Mouse (Mus musculus) kidney, postnatal 10 days (tissue): ENCODE measurements at regions not wholly inside any gene's neighbourhood (a gene's known extent, or its start where the extent isn't known, plus 50 kb on each side); places are given as distances from the start of the nearest gene placed in this dataset.

Experiments used
- DNase-seq: peaks from one replicate; pipeline ENCODE4 v3.0.0; 2021; ENCODE audit warnings: mixed read lengths

DNA sequence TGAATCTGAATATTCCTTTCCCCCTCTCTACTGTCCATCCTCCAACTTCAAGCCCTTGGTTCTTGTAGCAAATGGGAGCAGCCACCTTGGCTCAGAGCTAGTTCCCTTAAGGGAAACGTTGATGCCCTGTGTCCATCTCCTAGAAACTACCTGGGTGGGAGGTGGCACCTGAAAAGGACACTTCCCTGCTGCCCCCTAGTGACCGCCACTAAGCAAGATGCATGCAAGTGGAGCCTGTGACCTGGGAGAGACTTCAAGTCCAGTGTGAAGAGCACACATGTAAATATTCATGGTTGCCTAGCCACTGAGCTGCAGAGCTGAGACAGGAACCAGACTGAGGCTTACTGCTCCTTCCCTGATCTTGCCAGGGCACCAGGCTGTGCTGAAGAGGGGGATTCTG lies 238.1 kb downstream of the Cdh26 start:
- peak; percentile 67 for DNase-seq

DNA sequence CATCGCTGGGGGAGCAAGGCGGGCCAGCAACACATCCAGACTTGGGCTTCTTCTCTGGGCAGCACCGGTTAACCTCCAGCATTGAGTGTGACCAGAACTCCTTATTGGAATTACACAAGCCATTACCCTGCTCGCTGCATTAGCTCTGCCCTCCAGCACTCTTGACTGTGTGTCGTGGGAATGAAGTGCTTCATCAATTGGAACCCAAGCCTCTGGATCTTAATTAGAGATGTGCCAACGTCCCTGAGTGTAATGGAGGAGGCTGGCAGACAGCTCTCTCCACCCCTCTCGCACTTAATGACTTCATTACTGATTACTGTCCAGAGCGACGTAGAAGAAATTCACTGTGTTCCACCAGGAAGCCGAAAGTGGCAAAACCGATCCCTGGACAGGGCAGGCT lies 240.6 kb downstream of the Cdh26 start:
- DNase-seq = no peak

DNA sequence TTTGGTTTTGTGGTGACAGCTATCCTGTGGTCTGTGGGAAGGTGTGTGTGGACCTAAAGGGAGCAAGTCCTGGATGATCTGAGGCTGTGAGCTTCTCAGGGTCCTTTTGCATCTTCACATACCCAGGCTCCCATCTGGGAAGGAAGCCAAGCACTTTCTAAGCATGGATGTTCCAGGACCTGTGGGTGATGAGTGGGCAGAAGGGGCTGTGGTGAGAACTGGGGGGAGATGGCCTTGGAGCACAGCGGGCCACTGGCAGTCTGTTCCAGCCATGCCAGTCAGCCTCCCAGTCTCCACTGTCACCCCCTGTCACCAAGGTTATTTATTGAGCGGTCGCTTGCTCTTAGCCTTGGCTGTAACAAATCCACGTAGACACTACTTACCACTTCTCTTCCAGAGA lies 243.3 kb downstream of the Cdh26 start:
- DNase-seq = no peak

DNA sequence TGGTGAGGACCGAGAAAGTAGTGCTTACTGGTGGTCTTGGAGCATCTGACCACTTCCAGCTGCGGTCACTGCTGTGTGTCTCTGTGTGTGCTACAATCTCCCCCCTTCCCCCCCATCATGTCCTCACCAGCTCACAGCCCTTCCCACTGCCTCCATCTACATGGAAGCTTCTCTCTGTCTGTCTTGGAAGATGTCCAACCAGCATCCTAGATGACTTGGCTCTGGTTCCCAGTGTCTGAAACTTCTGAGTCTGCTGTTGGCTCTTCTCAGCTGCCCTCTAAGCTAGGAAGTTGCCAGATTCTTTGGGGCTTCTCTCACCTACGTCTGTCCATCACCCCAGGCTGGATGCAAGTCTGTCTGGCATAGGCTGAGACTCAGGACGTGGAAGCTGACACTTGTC lies 244.3 kb downstream of the Cdh26 start:
- no peak for DNase-seq

GRCm38 (mm10) chr2:178676970-178677369 lies 246.6 kb downstream of the Cdh26 start:
- no peak for DNase-seq

DNA sequence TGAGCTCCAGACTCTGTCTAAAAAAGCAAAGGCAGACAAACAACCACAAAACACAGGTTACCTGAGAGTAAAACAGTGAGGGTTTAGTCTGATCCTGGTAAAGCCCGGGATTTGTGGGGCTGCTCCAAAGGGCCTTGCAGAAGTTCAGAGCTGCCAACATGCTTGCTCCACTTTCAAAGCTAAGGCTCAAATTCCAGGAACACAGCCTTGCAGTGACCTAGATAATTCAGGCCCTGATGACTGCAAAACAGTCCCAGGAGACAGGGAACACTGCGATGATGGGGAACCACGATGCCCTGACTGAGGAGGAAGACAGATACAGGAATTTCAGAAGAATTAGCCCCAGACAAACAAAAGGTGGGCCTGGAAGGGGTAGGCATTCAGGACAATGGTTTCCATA lies 250.0 kb downstream of the Cdh26 start:
- DNase-seq = no peak

DNA sequence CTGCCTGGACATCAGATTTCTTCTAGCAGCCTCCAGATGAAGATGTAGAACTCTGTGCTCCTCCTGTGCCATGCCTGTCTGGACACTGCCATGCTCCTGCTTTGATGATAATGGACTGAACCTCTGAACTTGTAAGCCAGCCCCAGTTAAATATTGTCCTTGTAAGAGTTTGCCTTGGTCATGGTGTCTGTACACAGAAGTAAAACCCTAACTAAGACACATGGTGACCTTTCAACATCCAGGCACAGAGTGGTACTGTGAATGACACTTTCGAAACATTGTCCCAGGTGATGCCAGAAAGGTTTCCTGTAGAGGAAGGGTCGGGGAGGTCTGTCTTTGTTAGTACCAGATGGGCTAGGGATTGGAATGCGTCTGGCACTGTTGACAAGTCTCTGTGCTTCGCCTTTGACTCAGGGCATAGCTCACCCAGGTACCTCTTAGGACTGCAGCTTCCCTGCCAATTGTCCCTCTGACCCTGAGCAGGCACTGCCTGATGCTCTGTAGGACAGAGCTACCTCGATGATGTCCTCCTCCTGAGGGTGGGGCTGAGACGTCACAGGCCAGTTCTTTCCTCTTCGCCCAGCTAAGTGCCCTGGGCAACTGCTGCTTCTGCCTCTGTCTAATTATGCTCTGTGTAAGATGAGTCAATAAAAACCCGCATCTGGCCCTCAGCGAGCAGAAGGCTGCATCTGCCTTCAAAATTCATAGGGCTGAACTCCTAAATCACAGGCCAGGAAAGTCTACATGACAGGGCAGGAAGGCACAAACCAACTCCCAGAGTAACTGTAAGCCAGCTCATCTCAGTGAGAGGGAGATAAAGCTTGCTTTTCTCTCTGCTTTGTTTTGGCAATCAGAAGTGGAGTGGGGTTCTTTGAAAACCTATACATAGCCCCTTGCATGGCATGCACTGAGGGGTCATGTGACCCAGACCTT lies 254.0 kb downstream of the Cdh26 start:
- no peak for DNase-seq

DNA sequence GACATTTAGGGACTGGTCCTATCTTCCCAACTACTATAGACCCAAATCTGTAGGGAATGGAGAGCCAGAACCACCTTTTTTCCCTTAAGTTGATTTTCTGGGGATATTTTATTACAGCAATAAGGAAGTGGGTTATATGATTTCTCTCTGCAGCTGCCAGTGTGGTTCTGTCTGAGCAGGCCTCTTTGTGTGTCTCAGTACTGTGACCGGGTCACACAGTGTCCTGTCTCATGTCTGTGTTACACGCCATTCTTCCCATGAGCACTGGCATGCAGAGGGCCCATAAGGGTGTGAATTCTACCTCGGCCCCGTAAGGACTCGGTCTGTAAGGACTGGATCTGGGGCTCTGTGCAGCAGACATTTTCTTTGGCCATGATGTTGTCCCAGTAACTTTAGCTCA lies 254.9 kb downstream of the Cdh26 start:
- no peak for DNase-seq

DNA sequence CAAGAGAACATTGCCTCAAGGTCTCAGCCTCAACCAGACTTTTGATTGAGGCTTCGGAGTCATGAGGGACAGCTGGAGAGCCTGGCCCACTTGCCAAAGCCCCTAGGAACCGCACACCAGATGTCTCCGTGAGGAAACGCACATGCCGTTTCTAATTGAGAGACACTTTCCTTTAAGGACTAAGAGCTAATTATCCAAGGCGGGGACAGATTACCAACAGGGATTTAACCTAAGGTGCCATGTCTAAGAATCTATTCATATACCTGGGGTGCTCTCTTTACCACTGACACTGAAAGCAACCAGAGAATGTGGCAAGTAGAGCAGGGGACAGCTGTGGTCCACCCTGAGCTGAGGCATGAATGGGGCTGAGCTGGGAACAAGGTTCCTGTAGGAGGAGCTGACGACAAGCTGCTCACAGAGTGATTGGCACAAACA lies 255.9 kb downstream of the Cdh26 start:
- DNase-seq = no peak

DNA sequence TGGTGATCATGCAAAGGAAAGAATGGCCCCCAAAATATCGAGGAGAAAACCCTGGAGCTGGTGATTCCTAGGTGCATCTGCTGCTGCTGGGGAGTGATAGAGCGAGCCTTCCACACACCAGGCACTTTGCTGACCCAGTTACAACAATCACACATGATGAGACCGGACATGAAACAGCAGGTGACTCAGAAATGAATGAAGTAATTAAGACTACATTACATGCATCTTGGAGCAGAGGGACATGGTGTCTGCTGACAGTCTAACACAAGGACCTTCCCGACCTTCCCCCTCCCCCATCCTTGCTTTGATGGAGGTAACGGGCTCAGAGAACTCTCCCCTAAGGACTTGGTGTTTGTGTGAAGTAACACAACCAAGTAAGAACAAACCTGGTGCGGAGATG lies 258.3 kb downstream of the Cdh26 start:
- no peak for DNase-seq

DNA sequence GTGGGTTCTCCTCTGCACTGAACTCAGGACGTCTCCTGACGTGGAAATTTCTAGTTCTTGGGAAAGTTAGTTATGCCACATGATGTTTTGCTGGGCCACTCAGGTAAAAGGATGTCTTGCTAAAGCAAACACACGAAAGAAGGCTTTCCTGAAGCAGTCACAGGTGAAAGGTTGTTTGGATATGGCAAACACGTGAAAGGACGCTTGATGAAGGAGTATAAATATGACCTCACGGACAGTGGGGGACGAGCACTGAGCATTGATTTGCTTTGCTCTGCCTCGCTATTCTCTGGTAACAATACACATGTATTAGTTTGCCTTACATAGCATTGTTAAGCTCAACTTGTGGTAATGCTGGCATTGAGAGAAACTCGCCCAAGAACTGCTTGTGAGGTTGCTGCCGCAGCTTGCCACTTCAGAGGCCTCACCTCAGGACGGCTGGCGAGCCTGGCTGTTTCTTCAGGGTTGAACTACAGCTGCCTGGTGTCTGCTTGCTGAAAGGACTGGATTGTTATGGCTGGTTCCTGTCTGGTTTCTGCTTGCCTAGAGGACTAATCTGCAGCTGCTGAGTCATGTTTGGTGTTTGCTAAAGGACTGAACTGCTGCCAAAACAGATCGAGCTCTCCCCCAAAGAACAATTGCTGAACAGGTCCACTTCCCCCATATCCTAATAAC lies 261.0 kb downstream of the Cdh26 start:
- DNase-seq = peak; percentile 22

- no peak for DNase-seq
These were observed 261.5 kb downstream of the Cdh26 start for GRCm38 (mm10) chr2:178691865-178692228.

DNA sequence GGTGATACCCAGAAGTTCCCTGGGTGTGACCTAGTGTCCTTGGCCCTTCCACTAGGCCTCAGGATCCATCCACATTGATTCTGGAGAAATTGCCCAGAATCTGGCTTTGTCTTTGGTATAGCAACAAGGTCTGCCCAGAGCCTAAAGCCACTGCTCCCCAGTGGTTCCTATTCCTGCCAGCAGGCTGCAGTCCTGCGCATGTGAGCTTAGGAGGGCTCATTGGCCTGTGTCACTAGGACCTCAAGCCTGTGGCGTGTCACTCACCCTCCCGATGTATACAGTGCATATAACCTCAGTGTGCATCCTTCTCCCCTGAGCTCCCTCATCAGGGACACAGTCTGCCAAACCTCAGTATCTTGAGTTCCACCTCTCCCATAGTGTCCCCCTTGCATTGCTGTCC lies 261.9 kb downstream of the Cdh26 start:
- DNase-seq = no peak

DNA sequence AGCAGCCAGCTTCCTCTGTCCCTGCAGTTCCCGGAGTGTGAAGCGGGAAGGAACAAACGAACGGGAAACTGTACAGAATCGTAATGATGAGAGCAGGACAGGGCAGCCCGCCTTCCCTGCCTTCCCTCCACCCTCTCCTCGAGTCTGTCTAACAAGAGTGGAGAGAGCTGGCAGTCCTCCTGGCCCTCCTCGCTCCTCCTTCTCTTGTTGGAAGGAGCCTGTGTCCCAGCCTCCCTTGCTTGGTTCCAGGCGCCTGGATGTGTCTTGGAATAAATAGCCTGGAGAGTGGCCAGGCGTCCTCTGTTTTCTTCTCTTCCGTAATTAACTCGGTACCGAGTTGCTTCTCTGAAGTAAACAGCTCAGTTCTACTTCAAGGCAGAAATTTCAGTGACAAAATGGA lies 268.3 kb downstream of the Cdh26 start:
- peak; percentile 73 for DNase-seq

DNA sequence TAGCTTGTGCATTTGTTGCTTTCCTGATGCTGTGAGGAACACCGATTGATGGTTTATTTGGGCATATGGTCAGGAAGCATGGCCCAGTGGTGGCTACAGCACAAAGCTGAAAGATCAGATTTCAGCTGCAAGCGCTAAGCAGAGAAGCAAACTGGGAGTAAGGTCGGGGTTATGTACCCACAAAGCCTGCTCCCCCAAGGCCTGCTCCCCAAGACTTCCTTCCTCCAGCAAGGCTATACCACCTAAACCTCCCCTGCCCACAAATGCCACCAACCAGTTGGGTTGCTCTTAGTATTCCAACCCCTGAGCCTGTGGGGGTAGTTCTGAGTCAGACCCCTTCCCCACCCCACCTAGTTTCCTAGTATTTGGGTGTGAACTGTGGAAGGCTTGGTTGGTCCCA lies 270.5 kb downstream of the Cdh26 start:
- DNase-seq = no peak

GRCm38 (mm10) chr2:178704510-178704909 lies 274.2 kb downstream of the Cdh26 start:
- no peak for DNase-seq

GRCm38 (mm10) chr2:178708649-178709048 lies 278.3 kb downstream of the Cdh26 start:
- no peak for DNase-seq

DNA sequence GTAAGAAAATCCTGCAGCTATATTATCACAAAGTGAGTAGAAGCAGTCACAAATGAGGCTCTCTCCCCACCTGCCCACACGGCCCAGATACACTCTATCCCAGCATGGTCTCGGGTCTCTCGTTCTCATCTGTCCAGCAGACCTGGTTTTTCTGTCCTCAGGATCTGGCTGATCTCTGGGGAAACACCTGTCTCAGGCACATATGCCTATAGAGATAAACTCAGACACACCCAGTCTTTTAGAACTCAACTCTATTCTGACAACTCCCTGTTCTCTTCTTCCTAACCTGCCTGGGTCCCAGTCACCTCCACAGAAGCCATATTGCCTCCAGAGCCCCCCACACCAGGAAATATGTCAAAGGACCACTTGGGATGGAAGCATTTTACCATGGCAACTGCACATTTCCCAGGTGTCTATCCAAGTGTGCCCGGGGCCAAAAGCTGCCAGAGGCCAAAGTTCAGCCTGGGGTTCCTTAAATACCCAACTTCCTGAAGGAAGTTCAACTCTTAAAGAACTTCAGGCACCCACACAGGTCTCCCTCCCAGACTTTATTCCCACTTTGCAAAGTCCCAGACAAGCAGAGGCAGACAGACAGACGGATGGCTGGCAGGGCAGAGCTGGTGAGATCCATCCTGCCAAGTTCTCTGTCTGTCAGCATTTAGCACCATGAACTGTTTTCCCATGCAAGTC lies 279.0 kb downstream of the Cdh26 start:
- no peak for DNase-seq

- no peak for DNase-seq
These were observed 279.7 kb downstream of the Cdh26 start for GRCm38 (mm10) chr2:178710001-178710400.

GRCm38 (mm10) chr2:178711587-178712080 lies 281.3 kb downstream of the Cdh26 start:
- peak; percentile 19 for DNase-seq

DNA sequence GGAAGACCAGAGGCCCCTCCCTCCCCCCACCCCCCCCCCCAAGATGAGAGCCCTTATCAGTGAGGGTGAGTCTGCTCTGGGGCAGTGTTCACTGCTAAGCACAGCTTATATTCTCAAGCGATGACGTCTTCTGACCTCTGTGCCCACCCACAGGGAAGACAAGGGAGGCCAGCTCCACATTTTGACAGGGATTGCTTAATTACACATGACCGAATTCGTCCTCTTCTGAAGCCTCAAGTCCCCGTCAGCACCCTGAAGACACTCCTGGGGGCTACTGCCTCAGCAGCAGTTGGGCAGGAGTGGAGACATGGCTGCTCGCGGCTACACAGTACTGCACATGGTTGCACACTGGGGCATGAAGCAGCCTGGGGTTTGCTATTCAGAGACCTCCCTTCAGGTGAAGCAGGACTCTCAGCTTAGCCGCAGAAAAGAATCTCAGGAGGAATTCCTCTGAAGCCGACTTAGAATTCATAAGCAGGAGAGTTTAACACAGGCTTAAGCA lies 282.1 kb downstream of the Cdh26 start:
- DNase-seq = no peak

GRCm38 (mm10) chr2:178715500-178716245 lies 285.3 kb downstream of the Cdh26 start:
- DNase-seq = no peak

GRCm38 (mm10) chr2:178718048-178718447 lies 287.7 kb downstream of the Cdh26 start:
- no peak for DNase-seq
